Mouse (Mus musculus): ENCODE data around the gene Gpr149. TPM values are rescaled to one million over a fixed set of nuclear protein-coding genes. Genes with fewer than 3 reads are reported as not detected.

Gene Gpr149
- polyA plus RNA-seq (2014; fragmentation: Nextera tagmentation; extraction: Ambion mirVana): 0.84 and 1.1 TPM in 2 replicates

DNA sequence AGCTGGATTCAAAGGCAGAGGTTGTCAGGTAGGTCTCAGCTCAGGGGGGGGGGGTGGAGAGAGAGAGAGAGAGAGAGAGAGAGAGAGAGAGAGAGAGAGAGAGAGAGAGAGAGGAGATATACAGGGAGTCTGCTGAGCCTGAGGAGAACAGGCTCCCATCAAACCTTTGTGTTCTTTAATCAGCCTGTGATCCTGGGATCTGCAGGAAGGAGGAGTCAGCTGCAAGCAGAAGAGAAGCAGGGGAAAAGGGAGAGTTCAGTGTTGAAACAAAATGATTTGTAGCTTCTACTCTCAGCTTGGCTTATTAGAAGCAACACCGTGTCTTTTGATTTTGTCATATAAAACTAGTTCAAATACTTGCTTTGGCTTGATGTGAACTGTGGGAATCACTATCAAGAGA lies at the start of gene Gpr149:
Gene Gpr149 (minus strand): TSS at position 168 of the 400 bp plus-strand sequence.
- peak within 1 kb of the TSS; percentile 78 for H3K4me2 ChIP-seq (ENCODE audit: low read depth, low read length)
- peak within 1 kb of the TSS; percentile 54 for H3K9ac ChIP-seq (ENCODE audit: low read depth, low read length)
- peaks cover 24% of the 10 kb centered on the region for H3K27me3 ChIP-seq (replicated peaks; ENCODE audit: control insufficient read depth, insufficient read depth, low read length)
- ATAC-seq (ENCODE audit: low read depth) (no peak), DNase-seq (ENCODE audit: low spot score) (no peak)
- H3K9me3 ChIP-seq (ENCODE audit: control insufficient read depth, low read length): no peaks in the 10 kb centered on the region
- H3K4me1 ChIP-seq (ENCODE audit: control insufficient read depth, insufficient read depth, low read length): no peaks in the 10 kb centered on the region; the same call in 1 of the 2 replicates
- H3K4me3 ChIP-seq (ENCODE audit: low read depth, low read length): peak within 1 kb of the TSS; percentile 44
- H3K27ac ChIP-seq (replicated peaks; ENCODE audit: low read depth, low read length): no peak within 1 kb of the TSS
- no peaks in the 10 kb centered on the region for H3K36me3 ChIP-seq (ENCODE audit: control insufficient read depth, insufficient read depth, low read length)
- 79% methylated on average over 1 of the region's 1 CpGs for WGBS

DNA sequence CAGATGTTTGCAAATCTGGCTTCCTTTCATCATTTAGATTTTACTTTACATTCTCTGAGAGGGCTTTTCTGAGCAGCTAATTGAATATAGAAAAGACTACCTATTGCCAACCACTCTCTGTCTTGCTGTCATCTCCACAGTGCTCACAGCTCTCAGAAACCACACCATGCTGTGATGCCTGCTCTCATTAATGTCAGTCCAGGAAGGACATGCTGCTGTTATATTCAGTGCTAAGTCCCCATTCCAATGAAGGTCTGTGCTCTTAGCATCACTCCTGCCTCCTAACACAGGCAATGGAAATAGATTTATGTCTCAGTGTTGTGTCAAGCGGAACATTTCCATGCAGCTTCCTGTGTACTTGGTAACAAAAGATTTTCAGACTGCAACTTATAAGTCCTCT lies 45.6 kb upstream of the Gpr149 start:
- H3K9me3 ChIP-seq (ENCODE audit: control insufficient read depth, low read length): no peaks in the 10 kb centered on the region
- no peak for DNase-seq (ENCODE audit: low spot score)
- no peak overlapping the region for H3K27ac ChIP-seq (replicated peaks; ENCODE audit: low read depth, low read length)
- no peak for ATAC-seq (ENCODE audit: low read depth)
- H3K4me2 ChIP-seq (ENCODE audit: low read depth, low read length): no peak overlapping the region
- no peaks in the 10 kb centered on the region for H3K36me3 ChIP-seq (ENCODE audit: control insufficient read depth, insufficient read depth, low read length)
- H3K27me3 ChIP-seq (replicated peaks; ENCODE audit: control insufficient read depth, insufficient read depth, low read length): no peaks in the 10 kb centered on the region
- H3K9ac ChIP-seq (ENCODE audit: low read depth, low read length): no peak overlapping the region
- no peak overlapping the region for H3K4me3 ChIP-seq (ENCODE audit: low read depth, low read length)
- 86% methylated on average over 1 of the region's 1 CpGs for WGBS
- no peaks in the 10 kb centered on the region for H3K4me1 ChIP-seq (ENCODE audit: control insufficient read depth, insufficient read depth, low read length)

DNA sequence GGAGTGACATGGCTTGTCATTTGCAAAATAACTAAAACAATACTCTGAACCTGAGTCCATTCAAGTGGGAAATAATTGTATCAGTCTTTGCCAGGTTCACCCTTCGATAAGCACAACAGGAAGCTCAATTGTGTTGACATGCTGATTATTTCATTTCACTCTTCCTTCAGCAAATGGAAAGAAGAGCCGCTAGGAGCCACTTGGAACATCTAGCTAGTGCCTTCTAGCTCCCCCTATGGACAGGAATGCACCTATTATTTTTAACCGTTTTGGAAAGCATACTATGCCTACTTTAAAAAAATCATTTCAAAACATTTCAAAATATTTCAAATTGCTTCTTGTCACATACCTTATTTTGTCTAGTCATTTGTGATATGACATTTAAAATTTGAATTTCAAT lies 5.9 kb upstream of the Gpr149 start:
- Histone ChIP-seq H3K4me2 (ENCODE audit: low read depth, low read length) (no peak overlapping the region), H3K4me3 (ENCODE audit: low read depth, low read length) (no peak overlapping the region), H3K9me3 (ENCODE audit: control insufficient read depth, low read length) (no peaks in the 10 kb centered on the region), H3K27me3 (replicated peaks; ENCODE audit: control insufficient read depth, insufficient read depth, low read length) (no peaks in the 10 kb centered on the region), H3K4me1 (ENCODE audit: control insufficient read depth, insufficient read depth, low read length) (no peaks in the 10 kb centered on the region), H3K36me3 (ENCODE audit: control insufficient read depth, insufficient read depth, low read length) (no peaks in the 10 kb centered on the region), H3K27ac (replicated peaks; ENCODE audit: low read depth, low read length) (no peak overlapping the region), H3K9ac (ENCODE audit: low read depth, low read length) (no peak overlapping the region)
- no peak for DNase-seq (ENCODE audit: low spot score)
- no peak for ATAC-seq (ENCODE audit: low read depth)
- WGBS: 64% methylated on average over 3 of the region's 3 CpGs

- no peak for ATAC-seq (ENCODE audit: low read depth)
- 75% methylated on average over 2 of the region's 2 CpGs for WGBS
- H3K36me3 ChIP-seq (ENCODE audit: control insufficient read depth, insufficient read depth, low read length): no peaks in the 10 kb centered on the region
These were observed 991 bp upstream of the Gpr149 start for GRCm38 (mm10) chr3:62605931-62606330.

GRCm38 (mm10) chr3:62604047-62604391 lies 921 bp downstream of the Gpr149 start:
- Histone ChIP-seq H3K9ac (ENCODE audit: low read depth, low read length) (peak overlapping the region; percentile 54), H3K4me3 (ENCODE audit: low read depth, low read length) (peak overlapping the region; percentile 44), H3K9me3 (ENCODE audit: control insufficient read depth, low read length) (no peaks in the 10 kb centered on the region), H3K27ac (replicated peaks; ENCODE audit: low read depth, low read length) (no peak overlapping the region), H3K36me3 (ENCODE audit: control insufficient read depth, insufficient read depth, low read length) (no peaks in the 10 kb centered on the region), H3K4me1 (ENCODE audit: control insufficient read depth, insufficient read depth, low read length) (no peaks in the 10 kb centered on the region; the same call in 1 of the 2 replicates), H3K4me2 (ENCODE audit: low read depth, low read length) (peak overlapping the region; percentile 78), H3K27me3 (replicated peaks; ENCODE audit: control insufficient read depth, insufficient read depth, low read length) (peaks cover 24% of the 10 kb centered on the region)
- ATAC-seq (ENCODE audit: low read depth) (no peak), DNase-seq (ENCODE audit: low spot score) (no peak)
- WGBS: 15% methylated on average over 10 of the region's 10 CpGs

More at GRCm38 (mm10) chr3:62605931-62606330, 991 bp upstream of the Gpr149 start:
- Histone ChIP-seq H3K9ac (ENCODE audit: low read depth, low read length) (no peak overlapping the region), H3K27me3 (replicated peaks; ENCODE audit: control insufficient read depth, insufficient read depth, low read length) (peaks cover 24% of the 10 kb centered on the region), H3K4me3 (ENCODE audit: low read depth, low read length) (no peak overlapping the region), H3K27ac (replicated peaks; ENCODE audit: low read depth, low read length) (no peak overlapping the region), H3K9me3 (ENCODE audit: control insufficient read depth, low read length) (no peaks in the 10 kb centered on the region), H3K4me1 (ENCODE audit: control insufficient read depth, insufficient read depth, low read length) (no peaks in the 10 kb centered on the region; the same call in 1 of the 2 replicates), H3K4me2 (ENCODE audit: low read depth, low read length) (no peak overlapping the region)
- DNase-seq (ENCODE audit: low spot score): no peak

GRCm38 (mm10) chr3:62603231-62604046 lies 1.5 kb downstream of the Gpr149 start:
- ATAC-seq (ENCODE audit: low read depth): peak; percentile 78
- no peaks in the 10 kb centered on the region for H3K9me3 ChIP-seq (ENCODE audit: control insufficient read depth, low read length)
- H3K4me2 ChIP-seq (ENCODE audit: low read depth, low read length): peak overlapping the region; percentile 78
- H3K4me3 ChIP-seq (ENCODE audit: low read depth, low read length): peak overlapping the region; percentile 44
- H3K9ac ChIP-seq (ENCODE audit: low read depth, low read length): peak overlapping the region; percentile 54
- H3K27me3 ChIP-seq (replicated peaks; ENCODE audit: control insufficient read depth, insufficient read depth, low read length): peaks cover 24% of the 10 kb centered on the region
- peak; percentile 10 for DNase-seq (ENCODE audit: low spot score)
- H3K4me1 ChIP-seq (ENCODE audit: control insufficient read depth, insufficient read depth, low read length): no peaks in the 10 kb centered on the region; the same call in 1 of the 2 replicates
- no peak overlapping the region for H3K27ac ChIP-seq (replicated peaks; ENCODE audit: low read depth, low read length)
- 2% methylated on average over 34 of the region's 40 CpGs for WGBS
- H3K36me3 ChIP-seq (ENCODE audit: control insufficient read depth, insufficient read depth, low read length): no peaks in the 10 kb centered on the region

DNA sequence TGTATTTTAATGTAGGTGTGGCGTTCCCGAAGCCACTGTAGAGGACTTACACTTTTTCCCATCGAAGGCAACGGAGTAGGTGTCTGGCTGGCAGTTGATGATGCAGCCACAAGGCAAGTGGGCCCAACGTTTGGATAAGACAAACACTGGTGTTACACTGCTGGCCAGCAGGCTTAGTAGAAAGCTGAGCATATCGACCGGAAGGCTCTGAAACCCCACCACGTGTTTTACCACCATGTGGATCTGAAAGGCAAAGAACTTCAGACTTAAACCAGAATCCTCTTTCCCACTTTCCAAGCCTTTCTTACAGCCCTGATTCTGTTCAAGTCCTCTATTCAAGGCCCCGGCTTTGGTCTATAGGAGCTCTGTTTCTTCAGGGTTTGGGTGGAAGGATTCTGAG lies 2.5 kb downstream of the Gpr149 start:
- ATAC-seq (ENCODE audit: low read depth) (no peak), DNase-seq (ENCODE audit: low spot score) (no peak)
- no peak overlapping the region for H3K27ac ChIP-seq (replicated peaks; ENCODE audit: low read depth, low read length)
- no peak overlapping the region for H3K4me3 ChIP-seq (ENCODE audit: low read depth, low read length)
- no peaks in the 10 kb centered on the region for H3K9me3 ChIP-seq (ENCODE audit: control insufficient read depth, low read length)
- H3K27me3 ChIP-seq (replicated peaks; ENCODE audit: control insufficient read depth, insufficient read depth, low read length): peaks cover 24% of the 10 kb centered on the region
- no peak overlapping the region for H3K9ac ChIP-seq (ENCODE audit: low read depth, low read length)
- no peaks in the 10 kb centered on the region for H3K36me3 ChIP-seq (ENCODE audit: control insufficient read depth, insufficient read depth, low read length)
- H3K4me1 ChIP-seq (ENCODE audit: control insufficient read depth, insufficient read depth, low read length): no peaks in the 10 kb centered on the region; the same call in 1 of the 2 replicates
- 72% methylated on average over 9 of the region's 9 CpGs for WGBS
- H3K4me2 ChIP-seq (ENCODE audit: low read depth, low read length): no peak overlapping the region

GRCm38 (mm10) chr3:62594842-62595241 lies 10.1 kb downstream of the Gpr149 start:
- no peaks in the 10 kb centered on the region for H3K9me3 ChIP-seq (ENCODE audit: control insufficient read depth, low read length)
- no peaks in the 10 kb centered on the region for H3K36me3 ChIP-seq (ENCODE audit: control insufficient read depth, insufficient read depth, low read length)
- 21% methylated on average over 7 of the region's 7 CpGs for WGBS
- H3K4me2 ChIP-seq (ENCODE audit: low read depth, low read length): no peak overlapping the region
- H3K4me3 ChIP-seq (ENCODE audit: low read depth, low read length): no peak overlapping the region
- H3K4me1 ChIP-seq (ENCODE audit: control insufficient read depth, insufficient read depth, low read length): no peaks in the 10 kb centered on the region
- no peaks in the 10 kb centered on the region for H3K27me3 ChIP-seq (replicated peaks; ENCODE audit: control insufficient read depth, insufficient read depth, low read length)
- ATAC-seq (ENCODE audit: low read depth) (no peak), DNase-seq (ENCODE audit: low spot score) (peak; percentile 51)
- H3K27ac ChIP-seq (replicated peaks; ENCODE audit: low read depth, low read length): no peak overlapping the region
- no peak overlapping the region for H3K9ac ChIP-seq (ENCODE audit: low read depth, low read length)

DNA sequence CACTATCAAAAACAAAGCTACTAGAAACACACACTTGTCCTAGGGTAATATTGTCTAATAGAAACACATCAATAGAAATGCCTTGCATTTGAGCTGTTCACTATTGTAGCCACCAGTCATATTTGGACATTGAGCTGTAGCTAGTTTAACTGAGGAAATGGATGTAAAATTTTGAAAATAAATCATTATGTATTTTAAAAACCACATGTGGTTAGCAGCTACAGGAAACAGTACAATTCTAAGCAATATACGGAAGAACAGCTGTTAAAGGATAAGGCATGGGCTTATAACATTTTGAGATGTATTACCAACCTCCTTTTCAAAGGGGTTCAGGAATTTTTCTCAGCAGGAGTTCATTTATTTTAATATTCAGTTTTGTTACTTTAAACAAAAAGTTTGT lies 19.9 kb downstream of the Gpr149 start:
- ATAC-seq (ENCODE audit: low read depth) (no peak), DNase-seq (ENCODE audit: low spot score) (no peak)
- Histone ChIP-seq H3K36me3 (ENCODE audit: control insufficient read depth, insufficient read depth, low read length) (no peaks in the 10 kb centered on the region), H3K9me3 (ENCODE audit: control insufficient read depth, low read length) (no peaks in the 10 kb centered on the region), H3K4me1 (ENCODE audit: control insufficient read depth, insufficient read depth, low read length) (no peaks in the 10 kb centered on the region), H3K4me2 (ENCODE audit: low read depth, low read length) (no peak overlapping the region), H3K27me3 (replicated peaks; ENCODE audit: control insufficient read depth, insufficient read depth, low read length) (no peaks in the 10 kb centered on the region), H3K4me3 (ENCODE audit: low read depth, low read length) (no peak overlapping the region), H3K27ac (replicated peaks; ENCODE audit: low read depth, low read length) (no peak overlapping the region), H3K9ac (ENCODE audit: low read depth, low read length) (no peak overlapping the region)
- WGBS: 63% methylated on average over 1 of the region's 1 CpGs

All from embryonic facial prominence, embryonic 14.5 days (tissue).